Mouse (Mus musculus): ENCODE measurements around the gene Psmd2. TPM values are rescaled to one million over a fixed set of nuclear protein-coding genes. Genes with fewer than 3 reads are reported as not detected.

Psmd2 gene
- polyA plus RNA-seq (2012; rRNA removed), result 155 and 184 TPM in 2 replicates

- peak; percentile 90 to 97 for DNase-seq (ENCODE audit: extremely low spot score in 1 of 2, low spot score in 1 of 2)
Observed at GRCm38 (mm10) chr16:20651076-20651946, at the start of gene Psmd2. Psmd2 (plus strand) TSS chr16:20651652.

GRCm38 (mm10) chr16:20604705-20605104 lies 46.7 kb upstream of the Psmd2 start:
- no peak for DNase-seq (ENCODE audit: extremely low spot score in 1 of 2, low spot score in 1 of 2)

GRCm38 (mm10) chr16:20610501-20611356 lies 40.7 kb upstream of the Psmd2 start:
- peak in 1 of 2 experiments; percentile 87 for DNase-seq (ENCODE audit: extremely low spot score in 1 of 2, low spot score in 1 of 2)

GRCm38 (mm10) chr16:20611357-20612227 lies 39.9 kb upstream of the Psmd2 start, which contains the start of the genes Eef1akmt4, Gm49333 and Alg3:
Eef1akmt4 (plus strand) TSS chr16:20611593.
Gm49333 (plus strand) TSS chr16:20611610.
Alg3 (minus strand) TSS chr16:20611735.
- DNase-seq (ENCODE audit: extremely low spot score in 1 of 2, low spot score in 1 of 2), result peak; percentile 76 to 77

GRCm38 (mm10) chr16:20619541-20620398 lies 31.7 kb upstream of the Psmd2 start:
- no peak for DNase-seq (ENCODE audit: extremely low spot score in 1 of 2, low spot score in 1 of 2)

- no peak for DNase-seq (ENCODE audit: extremely low spot score in 1 of 2, low spot score in 1 of 2)
Observed at GRCm38 (mm10) chr16:20620399-20620735, 31.1 kb upstream of the Psmd2 start.

GRCm38 (mm10) chr16:20620751-20621190 lies 30.7 kb upstream of the Psmd2 start:
- DNase-seq (ENCODE audit: extremely low spot score in 1 of 2, low spot score in 1 of 2), result no peak

- DNase-seq (ENCODE audit: extremely low spot score in 1 of 2, low spot score in 1 of 2), result no peak
Observed at GRCm38 (mm10) chr16:20621191-20621990, 30.1 kb upstream of the Psmd2 start, which contains the start of gene Camk2n2. Camk2n2 (minus strand) TSS chr16:20621287.

- DNase-seq (ENCODE audit: extremely low spot score in 1 of 2, low spot score in 1 of 2), result peak in 1 of 2 experiments; percentile 73
Observed at GRCm38 (mm10) chr16:20621991-20622685, 29.3 kb upstream of the Psmd2 start.

GRCm38 (mm10) chr16:20623211-20623610 lies 28.2 kb upstream of the Psmd2 start:
- no peak for DNase-seq (ENCODE audit: extremely low spot score in 1 of 2, low spot score in 1 of 2)

GRCm38 (mm10) chr16:20628871-20629391 lies 22.5 kb upstream of the Psmd2 start:
- DNase-seq (ENCODE audit: extremely low spot score in 1 of 2, low spot score in 1 of 2), result peak in 1 of 2 experiments; percentile 66

GRCm38 (mm10) chr16:20629731-20630634 lies 21.5 kb upstream of the Psmd2 start, which contains the start of gene Ece2:
Ece2 (plus strand) TSS chr16:20629828.
- no peak for DNase-seq (ENCODE audit: extremely low spot score in 1 of 2, low spot score in 1 of 2)

- DNase-seq (ENCODE audit: extremely low spot score in 1 of 2, low spot score in 1 of 2), result no peak
Observed at GRCm38 (mm10) chr16:20637410-20637809, 14.0 kb upstream of the Psmd2 start.

GRCm38 (mm10) chr16:20638367-20638766 lies 13.1 kb upstream of the Psmd2 start:
- peak in 1 of 2 experiments; percentile 45 for DNase-seq (ENCODE audit: extremely low spot score in 1 of 2, low spot score in 1 of 2)

- peak in 1 of 2 experiments; percentile 87 for DNase-seq (ENCODE audit: extremely low spot score in 1 of 2, low spot score in 1 of 2)
Observed at GRCm38 (mm10) chr16:20642161-20642560, 9.3 kb upstream of the Psmd2 start.

- no peak for DNase-seq (ENCODE audit: extremely low spot score in 1 of 2, low spot score in 1 of 2)
Observed at GRCm38 (mm10) chr16:20643911-20644310, 7.5 kb upstream of the Psmd2 start.
